Mouse (Mus musculus) hindbrain, embryonic 16.5 days (tissue): ENCODE measurements at regions not wholly inside any gene's neighbourhood (a gene's known extent, or its start where the extent isn't known, plus 50 kb on each side); places are given as distances from the start of the nearest gene placed in this dataset.

Experiments
- ATAC-seq: fragments of 200-750 bp; cut with Nextera tagmentation; 2 replicates; pipeline ENCODE4 v1.8.0; 2017; ENCODE audit warnings: moderate TSS enrichment, moderate library complexity
- H3K27ac ChIP-seq: fragments of 300-500 bp; sonication (generic); 2 replicates; pipeline ENCODE4 v1.5.1; 2014; ENCODE audit warnings: low read depth, mild to moderate bottlenecking, control low read depth, low read length, moderate library complexity
- H3K27me3 ChIP-seq: fragments of 300-500 bp; sonication (generic); replicated peaks from 2 replicates; pipeline ENCODE4 v1.6.1; 2014; ENCODE audit warnings: low read length; ENCODE audit not compliant: control insufficient read depth, insufficient read depth
- H3K36me3 ChIP-seq: fragments of 300-500 bp; sonication (generic); 2 replicates; pipeline ENCODE4 v1.6.1; 2014; ENCODE audit warnings: mild to moderate bottlenecking, low read length, moderate library complexity, mixed read lengths; ENCODE audit not compliant: control insufficient read depth, insufficient read depth
- H3K4me1 ChIP-seq: fragments of 300-500 bp; sonication (generic); 2 replicates; pipeline ENCODE4 v1.6.1; 2014; ENCODE audit warnings: low read depth, low read length; ENCODE audit not compliant: control insufficient read depth, insufficient read depth
- H3K4me2 ChIP-seq: fragments of 300-500 bp; sonication (generic); 2 replicates; pipeline ENCODE4 v1.6.1; 2014; ENCODE audit warnings: mild to moderate bottlenecking, low read length, control low read depth, moderate library complexity
- H3K4me3 ChIP-seq: fragments of 300-500 bp; sonication (generic); 2 replicates; pipeline ENCODE4 v1.5.1; 2014; ENCODE audit warnings: mild to moderate bottlenecking, low read length, control low read depth, moderate library complexity
- H3K9ac ChIP-seq: fragments of 300-500 bp; sonication (generic); 2 replicates; pipeline ENCODE4 v1.6.1; 2014; ENCODE audit warnings: low read depth, mild to moderate bottlenecking, control low read depth, low read length, moderate library complexity
- H3K9me3 ChIP-seq: fragments of 300-500 bp; sonication (generic); 2 replicates; pipeline ENCODE4 v1.6.1; 2014; ENCODE audit warnings: mild to moderate bottlenecking, low read length, moderate library complexity; ENCODE audit not compliant: control insufficient read depth
- WGBS: fragments of 180-500 bp; shearing (Covaris S2); extraction: QIAGEN DNeasy Blood & Tissue Kit; methylation state at CpG from one replicate; pipeline ENCODE4 v1.1.7; 2014; 5-methylcytosine and 5-hydroxymethylcytosine counted together

- Histone ChIP-seq H3K9me3 (no peaks in the 10 kb centered on the region), H3K9ac (no peak overlapping the region), H3K27ac (peak overlapping the region; percentile 57), H3K36me3 (no peaks in the 10 kb centered on the region), H3K4me3 (no peak overlapping the region), H3K4me2 (no peak overlapping the region), H3K4me1 (peaks cover 8% of the 10 kb centered on the region), H3K27me3 (no peaks in the 10 kb centered on the region)
- ATAC-seq, result peak; percentile 85
- 23% methylated on average over 4 of the region's 4 CpGs for WGBS
These were observed 62.9 kb upstream of the Nepro start for GRCm38 (mm10) chr16:44660996-44661876.

- Histone ChIP-seq H3K4me1 (peaks cover 5% of the 10 kb centered on the region; the same call in 1 of the 2 replicates), H3K27me3 (no peaks in the 10 kb centered on the region), H3K4me2 (no peak overlapping the region), H3K4me3 (no peak overlapping the region), H3K9ac (no peak overlapping the region), H3K9me3 (no peaks in the 10 kb centered on the region), H3K27ac (no peak overlapping the region), H3K36me3 (no peaks in the 10 kb centered on the region)
- no peak for ATAC-seq
- WGBS, result 40% methylated on average over 8 of the region's 8 CpGs
These were observed 65.8 kb upstream of the Nepro start for GRCm38 (mm10) chr16:44658306-44658705.

GRCm38 (mm10) chr16:44656181-44656580 lies 67.9 kb upstream of the Nepro start:
- Histone ChIP-seq H3K27me3 (no peaks in the 10 kb centered on the region), H3K36me3 (no peaks in the 10 kb centered on the region), H3K4me2 (no peak overlapping the region), H3K4me3 (no peak overlapping the region), H3K9me3 (no peaks in the 10 kb centered on the region), H3K27ac (no peak overlapping the region), H3K4me1 (peaks cover 1% of the 10 kb centered on the region; the same call in 1 of the 2 replicates), H3K9ac (no peak overlapping the region)
- WGBS, result 100% methylated on average over 1 of the region's 1 CpGs
- no peak for ATAC-seq

GRCm38 (mm10) chr16:44655306-44655705 lies 68.8 kb upstream of the Nepro start:
- Histone ChIP-seq H3K9ac (no peak overlapping the region), H3K27me3 (no peaks in the 10 kb centered on the region), H3K4me2 (no peak overlapping the region), H3K9me3 (no peaks in the 10 kb centered on the region), H3K36me3 (no peaks in the 10 kb centered on the region), H3K27ac (no peak overlapping the region), H3K4me3 (no peak overlapping the region), H3K4me1 (no peaks in the 10 kb centered on the region)
- ATAC-seq, result no peak
- 81% methylated on average over 3 of the region's 3 CpGs for WGBS

GRCm38 (mm10) chr16:44648547-44649223 lies 75.4 kb upstream of the Nepro start:
- Histone ChIP-seq H3K9ac (no peak overlapping the region), H3K4me2 (no peak overlapping the region), H3K9me3 (no peaks in the 10 kb centered on the region), H3K36me3 (no peaks in the 10 kb centered on the region), H3K27ac (no peak overlapping the region), H3K27me3 (no peaks in the 10 kb centered on the region), H3K4me3 (no peak overlapping the region), H3K4me1 (no peaks in the 10 kb centered on the region)
- ATAC-seq, result no peak
- 76% methylated on average over 2 of the region's 2 CpGs for WGBS

- no peaks in the 10 kb centered on the region for H3K27me3 ChIP-seq
- H3K4me1 ChIP-seq, result no peaks in the 10 kb centered on the region
- no peak overlapping the region for H3K27ac ChIP-seq
- peak; percentile 68 for ATAC-seq
- no peak overlapping the region for H3K4me3 ChIP-seq
- no peaks in the 10 kb centered on the region for H3K36me3 ChIP-seq
- peak overlapping the region; percentile 33; the same call in 1 of the 2 replicates for H3K9ac ChIP-seq
- H3K9me3 ChIP-seq, result no peaks in the 10 kb centered on the region
- WGBS, result 10% methylated on average over 4 of the region's 4 CpGs
- H3K4me2 ChIP-seq, result no peak overlapping the region
These were observed 80.1 kb upstream of the Nepro start for GRCm38 (mm10) chr16:44643992-44644391.

GRCm38 (mm10) chr16:44637100-44637499 lies 78.4 kb upstream of the Boc start:
- H3K4me3 ChIP-seq, result no peak overlapping the region
- H3K27me3 ChIP-seq, result no peaks in the 10 kb centered on the region
- 86% methylated on average over 3 of the region's 3 CpGs for WGBS
- no peak overlapping the region for H3K9ac ChIP-seq
- no peaks in the 10 kb centered on the region for H3K9me3 ChIP-seq
- H3K36me3 ChIP-seq, result no peaks in the 10 kb centered on the region
- H3K4me2 ChIP-seq, result no peak overlapping the region
- no peak overlapping the region for H3K27ac ChIP-seq
- ATAC-seq, result no peak
- peaks cover 8% of the 10 kb centered on the region for H3K4me1 ChIP-seq

GRCm38 (mm10) chr16:44634486-44634885 lies 75.8 kb upstream of the Boc start:
- Histone ChIP-seq H3K9ac (no peak overlapping the region), H3K4me2 (no peak overlapping the region), H3K27ac (no peak overlapping the region), H3K36me3 (no peaks in the 10 kb centered on the region), H3K4me3 (no peak overlapping the region), H3K4me1 (peaks cover 12% of the 10 kb centered on the region), H3K27me3 (no peaks in the 10 kb centered on the region), H3K9me3 (no peaks in the 10 kb centered on the region)
- WGBS, result 93% methylated on average over 4 of the region's 4 CpGs
- no peak for ATAC-seq

GRCm38 (mm10) chr16:44633059-44633667 lies 74.5 kb upstream of the Boc start:
- Histone ChIP-seq H3K27ac (peak overlapping the region; percentile 71), H3K27me3 (no peaks in the 10 kb centered on the region), H3K4me1 (peaks cover 12% of the 10 kb centered on the region), H3K36me3 (no peaks in the 10 kb centered on the region), H3K9me3 (no peaks in the 10 kb centered on the region), H3K4me3 (no peak overlapping the region), H3K9ac (peak overlapping the region; percentile 22; the same call in 1 of the 2 replicates), H3K4me2 (peak overlapping the region; percentile 25; the same call in 1 of the 2 replicates)
- WGBS, result 45% methylated on average over 9 of the region's 9 CpGs
- peak; percentile 59; the same call in 1 of the 2 replicates for ATAC-seq
